Mouse (Mus musculus): ENCODE results near the gene Obscn.

DNA sequence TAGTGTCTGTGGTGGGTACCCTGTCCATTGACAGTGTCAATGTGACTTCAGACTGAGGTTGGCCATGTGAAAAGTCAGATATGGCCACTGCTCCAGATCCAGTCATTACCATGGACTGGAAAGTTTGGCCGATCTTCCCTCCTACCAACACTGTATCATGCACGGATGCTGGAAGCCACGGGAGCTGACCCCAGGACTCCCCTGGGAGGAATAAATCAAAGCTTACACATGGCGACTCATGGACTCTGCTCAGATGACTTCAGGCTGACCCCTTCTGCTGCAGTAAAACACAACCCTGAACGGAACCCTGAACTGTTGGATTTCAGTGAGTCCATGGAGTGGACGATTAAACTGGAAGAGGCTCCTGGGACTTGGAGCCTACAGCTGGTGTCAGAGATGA is 109.8 kb downstream of the Obscn start:
- TF ChIP-seq POLR2A (IDR thresholded peaks at IDR 0.05; ENCODE audit: low read depth, low read length): no peak
- TF ChIP-seq CTCF (conservative IDR thresholded peaks at IDR 0.05 in 1 of 2, IDR thresholded peaks at IDR 0.05 in 1 of 2; ENCODE audit: low read depth in 2 of 2, low read length in 2 of 2): no peak
- no peak for TF ChIP-seq EP300 (IDR thresholded peaks at IDR 0.05; ENCODE audit: low read length)
